Mouse (Mus musculus): Measurements from ENCODE around the gene Apobec3.

DNA sequence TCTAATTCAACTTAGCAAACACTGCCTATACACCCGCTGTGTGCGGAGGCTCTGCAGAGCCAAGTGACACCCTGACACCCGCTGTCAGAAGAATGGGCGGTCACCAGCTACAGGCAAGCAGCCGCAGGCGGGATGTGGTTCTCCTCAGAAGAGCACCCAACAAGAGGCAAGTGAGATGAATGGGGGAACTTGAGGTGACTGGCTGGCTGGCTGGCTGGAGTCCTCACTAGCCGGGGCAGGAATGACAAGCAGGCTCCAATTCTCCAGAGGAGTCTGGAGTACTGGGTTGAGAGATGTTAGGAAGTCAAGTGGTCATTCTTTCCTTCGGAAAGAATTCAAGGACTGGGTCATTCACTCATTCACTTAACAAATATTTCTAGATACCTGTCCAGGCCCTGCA lies 65.1 kb downstream of the Apobec3 start:
- TF ChIP-seq CTCF (IDR thresholded peaks at IDR 0.05; ENCODE audit: control insufficient read depth, insufficient read depth, low read length) (no peak), POLR2A (IDR thresholded peaks at IDR 0.05; ENCODE audit: borderline replicate concordance, control insufficient read depth, low read depth, low read length) (no peak)

Data from bone marrow, adult 2 months (tissue).